Mouse (Mus musculus) liver, postnatal 0 days (tissue): ENCODE data around the gene Spaca3. TPM values are rescaled to one million over a fixed set of nuclear protein-coding genes. Genes with fewer than 3 reads are reported as not detected.
A peak's percentile ranks its signal among the peaks of the same experiment; 100 is the strongest.

Source experiments
- ATAC-seq: fragments of 200-750 bp; cut with Nextera tagmentation; 2 replicates; pipeline ENCODE4 v1.8.0; 2017; ENCODE audit warnings: mild to moderate bottlenecking, moderate library complexity
- DNase-seq: peaks from one replicate; pipeline ENCODE4 v3.0.0-alpha.2; 2016
- H3K27ac ChIP-seq: fragments of 300-500 bp; sonication (generic); 2 replicates; pipeline ENCODE4 v1.5.1; 2014; ENCODE audit warnings: antibody characterized with exemption, moderate library complexity, mild to moderate bottlenecking, low read depth
- H3K27me3 ChIP-seq: fragments of 300-500 bp; sonication (generic); 2 replicates; pipeline ENCODE4 v1.6.1; 2014; ENCODE audit warnings: low read length, control low read depth, mixed read lengths; ENCODE audit not compliant: insufficient read depth
- H3K36me3 ChIP-seq: fragments of 300-500 bp; sonication (generic); replicated peaks from 2 replicates; pipeline ENCODE4 v1.6.1; 2014; ENCODE audit warnings: mild to moderate bottlenecking, control low read depth, low read length, moderate library complexity, mixed read lengths; ENCODE audit not compliant: insufficient read depth
- H3K4me1 ChIP-seq: fragments of 300-500 bp; sonication (generic); 2 replicates; pipeline ENCODE4 v1.6.1; 2014; ENCODE audit warnings: antibody characterized with exemption, mild to moderate bottlenecking, control low read depth; ENCODE audit not compliant: insufficient read depth
- H3K4me2 ChIP-seq: fragments of 300-500 bp; sonication (generic); 2 replicates; pipeline ENCODE4 v1.6.1; 2014; ENCODE audit warnings: low read depth, mild to moderate bottlenecking, low read length, moderate library complexity, mixed read lengths
- H3K4me3 ChIP-seq: fragments of 300-500 bp; sonication (generic); 2 replicates; pipeline ENCODE4 v1.5.1; 2014; ENCODE audit warnings: low read depth, low read length
- H3K9ac ChIP-seq: fragments of 300-500 bp; sonication (generic); replicated peaks from 2 replicates; pipeline ENCODE4 v1.6.1; 2014; ENCODE audit warnings: mild to moderate bottlenecking, moderate library complexity
- H3K9me3 ChIP-seq: fragments of 300-500 bp; sonication (generic); 2 replicates; pipeline ENCODE4 v1.6.1; 2016; ENCODE audit warnings: mild to moderate bottlenecking, control low read depth, low read length, mixed read lengths
- CTCF ChIP-seq: sonication (generic); IDR thresholded peaks from 2 replicates; pipeline ENCODE4 v1.5.1; 2016; ENCODE audit warnings: antibody characterized with exemption, low read depth
- EP300 ChIP-seq: IDR thresholded peaks from 2 replicates; pipeline ENCODE4 v1.6.1; 2016; ENCODE audit warnings: antibody characterized with exemption, low read depth, mild to moderate bottlenecking
- WGBS: fragments of 180-500 bp; shearing (Covaris S2); extraction: QIAGEN DNeasy Blood & Tissue Kit; methylation state at CpG from one replicate; pipeline ENCODE4 v1.1.7; 2014; ENCODE audit not compliant: insufficient replicate concordance; 5-methylcytosine and 5-hydroxymethylcytosine counted together
- polyA plus RNA-seq: library from polyadenylated mRNA; unstranded; fragments of >200 nt; fragmentation: Nextera tagmentation; extraction: Ambion mirVana; gene quantifications from 2 replicates; pipeline ENCODE4 v1.2.1, GENCODE M21; 2015

Spaca3 gene
- polyA plus RNA-seq, 1 experiment from 2014 or later, result not detected

DNA sequence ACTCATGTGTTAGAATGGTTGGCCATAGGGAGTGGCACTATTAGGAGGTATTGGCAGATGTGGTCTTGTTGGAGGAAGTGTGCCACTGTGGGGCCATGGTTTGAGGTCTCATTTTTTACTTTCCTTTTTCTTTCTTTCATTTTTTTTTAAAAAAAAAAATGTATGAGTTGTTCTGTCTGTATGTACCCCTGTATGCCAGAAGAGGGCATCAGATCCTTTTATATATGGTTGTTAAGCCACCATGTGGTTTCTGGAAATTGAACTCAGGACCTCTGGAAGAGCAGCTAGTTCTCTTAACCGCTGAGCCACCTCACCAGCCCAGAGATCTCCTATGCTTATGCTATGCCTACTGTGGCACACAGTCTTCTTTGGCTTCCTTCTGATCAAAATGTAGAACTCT is 19.4 kb upstream of the Spaca3 start:
- DNase-seq (no peak), ATAC-seq (no peak)
- no peaks in the 10 kb centered on the region for H3K9me3 ChIP-seq
- H3K4me3 ChIP-seq, result no peak overlapping the region
- H3K4me1 ChIP-seq, result no peaks in the 10 kb centered on the region
- H3K4me2 ChIP-seq, result no peak overlapping the region
- no peaks in the 10 kb centered on the region for H3K36me3 ChIP-seq
- 0 out of 2 replicates have a peak, but pooled peaks cover 5% of the 10 kb centered on the region for H3K27me3 ChIP-seq
- peak; percentile 25 for TF ChIP-seq CTCF
- TF ChIP-seq EP300, result no peak
- H3K27ac ChIP-seq, result no peak overlapping the region
- WGBS, result 70% methylated on average over 1 of the region's 1 CpGs
- no peak overlapping the region for H3K9ac ChIP-seq

DNA sequence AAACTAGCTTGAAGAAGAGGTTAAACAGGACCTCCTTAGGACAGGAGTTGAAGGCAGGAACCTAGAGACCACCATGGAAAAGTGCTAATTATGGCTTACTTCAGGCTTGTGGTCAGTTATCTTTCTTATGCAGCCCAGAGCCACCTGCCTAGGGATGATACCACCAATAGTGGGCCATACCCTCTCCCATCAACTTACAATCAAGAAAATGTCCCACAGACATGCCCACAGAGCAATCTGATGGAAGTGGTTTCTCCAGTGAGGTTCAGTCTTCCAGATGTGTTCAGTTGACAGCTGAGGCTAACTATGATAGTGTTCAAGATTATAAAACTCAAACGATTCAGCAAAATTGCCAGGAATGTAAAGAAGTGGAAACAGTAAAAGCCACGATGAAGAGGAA is 14.7 kb upstream of the Spaca3 start:
- DNase-seq (no peak), ATAC-seq (no peak)
- no peak overlapping the region for H3K4me3 ChIP-seq
- no peak overlapping the region for H3K9ac ChIP-seq
- H3K27ac ChIP-seq, result no peak overlapping the region
- H3K4me2 ChIP-seq, result no peak overlapping the region
- no peaks in the 10 kb centered on the region for H3K9me3 ChIP-seq
- H3K27me3 ChIP-seq, result no peaks in the 10 kb centered on the region
- WGBS, result 38% methylated on average over 2 of the region's 2 CpGs
- TF ChIP-seq EP300, result no peak
- TF ChIP-seq CTCF, result no peak
- H3K36me3 ChIP-seq, result no peaks in the 10 kb centered on the region
- H3K4me1 ChIP-seq, result no peaks in the 10 kb centered on the region

DNA sequence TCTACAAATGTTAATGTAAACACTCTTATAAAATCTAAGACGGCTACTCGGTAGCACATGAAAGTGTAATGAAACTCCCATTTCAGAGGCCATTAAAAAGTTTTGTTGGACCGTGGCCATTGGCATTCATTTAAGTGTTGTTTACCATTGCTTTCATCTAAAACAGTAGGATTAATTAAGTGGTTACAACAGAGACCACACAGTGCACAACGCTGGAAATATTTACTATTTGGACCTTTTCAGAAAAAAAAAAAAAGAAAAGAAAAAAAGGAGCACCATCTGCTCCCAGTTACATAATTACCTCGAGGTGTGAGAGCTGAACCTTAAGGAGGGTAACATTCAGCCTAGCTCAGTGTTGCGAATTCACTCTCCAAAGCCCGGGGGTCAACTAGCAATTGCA is 12.7 kb upstream of the Spaca3 start:
- Histone ChIP-seq H3K36me3 (no peaks in the 10 kb centered on the region), H3K4me2 (no peak overlapping the region), H3K4me1 (no peaks in the 10 kb centered on the region), H3K9me3 (no peaks in the 10 kb centered on the region), H3K27me3 (no peaks in the 10 kb centered on the region), H3K4me3 (no peak overlapping the region), H3K9ac (no peak overlapping the region), H3K27ac (no peak overlapping the region)
- WGBS, result 64% methylated on average over 7 of the region's 7 CpGs
- DNase-seq, result no peak
- ATAC-seq, result no peak
- TF ChIP-seq EP300, result no peak
- no peak for TF ChIP-seq CTCF

DNA sequence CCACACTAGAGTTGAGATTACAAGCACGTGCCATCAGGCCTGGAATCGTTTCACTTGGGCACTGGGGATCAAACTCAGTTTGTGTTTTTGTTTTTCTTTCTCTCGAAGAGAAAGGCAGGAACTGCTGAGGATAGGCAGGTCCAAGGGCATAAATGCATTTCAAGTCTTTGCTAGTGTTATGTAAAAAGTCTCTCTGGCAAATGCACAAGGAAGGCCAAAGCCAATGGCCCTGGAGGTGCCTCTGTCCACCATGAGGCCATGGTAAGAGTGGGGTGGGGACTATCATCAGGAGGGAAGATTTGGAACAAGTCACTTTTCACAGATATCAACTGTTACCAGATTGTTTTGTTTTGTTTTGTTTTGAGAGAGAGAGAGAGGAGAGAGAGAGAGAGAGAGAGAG is 12.1 kb upstream of the Spaca3 start:
- Histone ChIP-seq H3K9me3 (no peaks in the 10 kb centered on the region), H3K4me2 (no peak overlapping the region), H3K4me3 (no peak overlapping the region), H3K27me3 (no peaks in the 10 kb centered on the region), H3K27ac (no peak overlapping the region), H3K4me1 (no peaks in the 10 kb centered on the region), H3K9ac (no peak overlapping the region), H3K36me3 (no peaks in the 10 kb centered on the region)
- no peak for DNase-seq
- TF ChIP-seq EP300 (no peak), CTCF (no peak)
- 53% methylated on average over 3 of the region's 3 CpGs for WGBS
- no peak for ATAC-seq

DNA sequence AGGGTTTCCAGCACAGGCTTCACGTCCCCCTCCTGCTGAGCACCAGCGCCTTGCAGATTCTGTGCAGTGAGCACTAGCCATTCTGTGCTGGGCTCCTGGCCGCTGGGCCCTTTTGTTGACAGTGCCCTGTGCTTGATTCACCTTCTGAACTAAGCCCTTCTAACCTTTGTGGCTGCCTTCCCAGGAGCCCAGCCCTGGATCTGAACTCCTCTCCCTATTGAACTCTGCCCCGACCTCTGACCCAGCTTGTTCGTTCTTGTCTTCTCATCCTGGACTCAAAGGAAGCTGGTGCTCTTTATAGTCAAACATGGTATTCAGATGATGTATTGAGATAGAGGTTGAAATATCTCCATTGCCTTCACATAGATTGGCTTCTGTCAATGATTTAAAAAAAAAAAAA is 10.0 kb upstream of the Spaca3 start:
- Histone ChIP-seq H3K4me3 (no peak overlapping the region), H3K4me2 (no peak overlapping the region), H3K27ac (no peak overlapping the region), H3K9me3 (no peaks in the 10 kb centered on the region), H3K36me3 (no peaks in the 10 kb centered on the region), H3K9ac (no peak overlapping the region), H3K4me1 (no peaks in the 10 kb centered on the region), H3K27me3 (no peaks in the 10 kb centered on the region)
- ATAC-seq, result no peak
- TF ChIP-seq EP300, result no peak
- no peak for DNase-seq
- WGBS, result 57% methylated on average over 5 of the region's 5 CpGs

DNA sequence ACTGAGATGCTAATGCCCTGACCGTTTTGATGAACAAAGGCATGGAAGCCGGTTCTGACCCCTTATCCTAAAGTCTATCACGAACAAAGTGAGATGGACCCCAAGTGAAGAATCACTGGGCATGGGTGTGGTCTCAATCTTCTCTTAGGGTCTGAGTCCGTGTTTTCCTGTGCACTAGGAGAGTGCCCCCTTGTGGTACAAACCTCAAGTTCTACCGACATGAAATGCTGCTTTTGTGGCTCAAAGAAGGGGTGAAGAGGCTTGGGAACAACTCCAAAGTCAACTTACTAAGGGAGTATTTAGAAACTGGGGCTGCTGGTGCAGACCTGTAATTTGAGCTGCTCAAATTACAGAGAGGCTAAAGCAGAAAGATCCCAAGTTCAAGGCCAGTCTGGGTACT is 6.3 kb upstream of the Spaca3 start:
- Histone ChIP-seq H3K36me3 (no peaks in the 10 kb centered on the region), H3K9me3 (no peaks in the 10 kb centered on the region), H3K4me2 (no peak overlapping the region), H3K27me3 (no peaks in the 10 kb centered on the region), H3K4me1 (peaks cover 12% of the 10 kb centered on the region), H3K9ac (no peak overlapping the region), H3K4me3 (no peak overlapping the region), H3K27ac (no peak overlapping the region)
- no peak for ATAC-seq
- WGBS, result 33% methylated on average over 5 of the region's 5 CpGs
- DNase-seq, result peak; percentile 37
- no peak for TF ChIP-seq EP300
- TF ChIP-seq CTCF, result peak; percentile 73

DNA sequence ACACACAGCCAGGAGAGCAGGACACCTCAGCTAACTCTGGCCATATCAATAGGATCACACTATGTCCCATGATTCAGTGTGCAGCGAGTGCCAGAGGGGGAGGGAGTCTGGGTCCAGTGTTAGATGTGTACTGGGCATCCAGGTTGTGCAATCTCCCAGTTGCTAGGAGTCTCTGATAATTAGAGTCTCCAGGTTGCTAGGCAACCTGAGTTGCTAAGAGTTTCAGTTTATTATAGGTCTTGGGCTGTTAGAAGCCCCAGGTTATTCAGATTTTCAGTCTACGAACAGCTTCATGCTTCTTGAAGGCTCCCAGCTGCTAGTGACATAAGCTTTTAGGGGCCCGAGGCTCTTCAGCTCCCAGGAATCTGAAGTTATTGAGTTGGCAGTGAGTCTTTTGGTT is 5.2 kb upstream of the Spaca3 start:
- DNase-seq (peak; percentile 27), ATAC-seq (peak; percentile 62; the same call in 1 of the 2 replicates)
- Histone ChIP-seq H3K36me3 (no peaks in the 10 kb centered on the region), H3K4me3 (no peak overlapping the region), H3K27me3 (no peaks in the 10 kb centered on the region), H3K4me2 (no peak overlapping the region), H3K27ac (no peak overlapping the region), H3K9me3 (no peaks in the 10 kb centered on the region), H3K9ac (no peak overlapping the region), H3K4me1 (peaks cover 14% of the 10 kb centered on the region)
- TF ChIP-seq CTCF (no peak), EP300 (no peak)
- 57% methylated on average over 3 of the region's 3 CpGs for WGBS
